Comparison of ENCODE assay signal across 7 mouse cellular contexts in genomic region chr7:130668729-130669281, GRCm38 (mm10).
DNase-seq lines count a peak whose midpoint lies in the region; ATAC-seq lines count a peak whose summit lies in the region.

No protein-coding gene starts in this region.

- H3K9ac ChIP-seq in embryonic facial prominence, embryonic 15.5 days = no peak overlapping the region

- peak; percentile 89 for DNase-seq in kidney, adult 11 months
- no peak for DNase-seq in midbrain, embryonic 10.5 days (ENCODE audit: low spot score)
- no peak for DNase-seq in frontal cortex, postnatal 10 days (ENCODE audit: low spot score in 2 of 2)
- no peak for DNase-seq in ovary, postnatal 10 days (ENCODE audit: low spot score)

- H3K4me1 ChIP-seq in brown adipose tissue, adult 24 weeks (ENCODE audit: control insufficient read depth, insufficient read depth, insufficient read length, low read length) = peaks cover 31% of the 10 kb centered on the region
- H3K4me1 ChIP-seq in embryonic facial prominence, embryonic 15.5 days = peaks cover 45% of the 10 kb centered on the region
- H3K4me1 ChIP-seq in midbrain, embryonic 10.5 days = peaks cover 46% of the 10 kb centered on the region

- no peak for ATAC-seq in embryonic facial prominence, embryonic 15.5 days (ENCODE audit: insufficient number of reproducible peaks, low FRiP score, low TSS enrichment, low read depth)
- ATAC-seq in granulocyte monocyte progenitor cell, adult 5-6 weeks (replicated peaks; ENCODE audit: poor library complexity, severe bottlenecking) = no peak

- no peaks in the 10 kb centered on the region for H3K27me3 ChIP-seq in embryonic facial prominence, embryonic 15.5 days
- H3K27me3 ChIP-seq in midbrain, embryonic 10.5 days (ENCODE audit: low read depth, poor library complexity, severe bottlenecking) = no peaks in the 10 kb centered on the region

- H3K27ac ChIP-seq in brown adipose tissue, adult 24 weeks (replicated peaks; ENCODE audit: low read depth, low read length) = peak overlapping the region; percentile 35
- peak overlapping the region; percentile 74 for H3K27ac ChIP-seq in embryonic facial prominence, embryonic 15.5 days (replicated peaks)
- H3K27ac ChIP-seq in midbrain, embryonic 10.5 days (replicated peaks) = peak overlapping the region; percentile 74

- H3K4me2 ChIP-seq in embryonic facial prominence, embryonic 15.5 days (replicated peaks) = no peak overlapping the region

- peaks cover 19% of the 10 kb centered on the region; the same call in 1 of the 2 replicates for H3K36me3 ChIP-seq in embryonic facial prominence, embryonic 15.5 days
- H3K36me3 ChIP-seq in midbrain, embryonic 10.5 days = peaks cover 21% of the 10 kb centered on the region

- 46% methylated on average over 7 of the region's 7 CpGs for WGBS in embryonic facial prominence, embryonic 15.5 days
- 78% methylated on average over 7 of the region's 7 CpGs for WGBS in midbrain, embryonic 10.5 days

- H3K9me3 ChIP-seq in embryonic facial prominence, embryonic 15.5 days (replicated peaks) = no peaks in the 10 kb centered on the region; the same call in 1 of the 2 replicates
- peaks cover 8% of the 10 kb centered on the region; the same call in 1 of the 2 replicates for H3K9me3 ChIP-seq in midbrain, embryonic 10.5 days (replicated peaks)

- H3K4me3 ChIP-seq in brown adipose tissue, adult 24 weeks (ENCODE audit: insufficient read depth, low read depth, low read length) = no peak overlapping the region
- H3K4me3 ChIP-seq in embryonic facial prominence, embryonic 15.5 days (replicated peaks) = no peak overlapping the region
- no peak overlapping the region for H3K4me3 ChIP-seq in midbrain, embryonic 10.5 days
